Comparison of ENCODE assay signal across 15 mouse cellular contexts in genomic region chr10:40857599-40857998, GRCm38 (mm10). TPM values are rescaled to one million over a fixed set of nuclear protein-coding genes. Genes with fewer than 3 reads are reported as not detected.
A peak's percentile ranks its signal among the peaks of the same experiment; 100 is the strongest.
DNase-seq lines count a peak whose midpoint lies in the region; ATAC-seq and TF ChIP-seq lines count a peak whose summit lies in the region.
"Had no signal": no experiment of that assay in that cellular context is flagged by ENCODE, and none has a peak within 500 bp of the region (broad histone marks: within the 10 kb centered on the region; RNA-seq: fewer than 3 reads in every experiment).

No protein-coding gene starts in this region.

- H3K27me3 ChIP-seq in heart, postnatal 0 days (ENCODE audit: control insufficient read depth, insufficient read depth, low read length), result no peaks in the 10 kb centered on the region
- no peaks in the 10 kb centered on the region for H3K27me3 ChIP-seq in midbrain, postnatal 0 days (ENCODE audit: insufficient read depth, low read length)
- H3K27me3 ChIP-seq in midbrain, embryonic 13.5 days, result no peaks in the 10 kb centered on the region

- H3K4me2 ChIP-seq in heart, postnatal 0 days (ENCODE audit: low read depth, low read length), result peak overlapping the region; percentile 28
- no peak overlapping the region for H3K4me2 ChIP-seq in midbrain, postnatal 0 days (ENCODE audit: low read depth, low read length, poor library complexity, severe bottlenecking)
- H3K4me2 ChIP-seq in midbrain, embryonic 13.5 days (replicated peaks), result no peak overlapping the region
- H3K4me2 ChIP-seq: hindbrain, embryonic 14.5 days had no signal

- peak; percentile 60; the same call in 1 of the 2 replicates for ATAC-seq in heart, postnatal 0 days (ENCODE audit: insufficient read depth, low read depth)
- ATAC-seq in midbrain, postnatal 0 days (ENCODE audit: low FRiP score), result no peak
- no peak for ATAC-seq in midbrain, embryonic 13.5 days

- 0 out of 2 replicates have a peak overlapping the region, but pooled peaks have one; percentile 15 for H3K27ac ChIP-seq in heart, postnatal 0 days (ENCODE audit: low read depth)
- H3K27ac ChIP-seq in midbrain, postnatal 0 days (ENCODE audit: low read depth, low read length), result no peak overlapping the region
- no peak overlapping the region for H3K27ac ChIP-seq in midbrain, embryonic 13.5 days
- H3K27ac ChIP-seq: hindbrain, embryonic 14.5 days; macrophage had no signal

- no peaks in the 10 kb centered on the region for H3K9me3 ChIP-seq in heart, postnatal 0 days (replicated peaks; ENCODE audit: control insufficient read depth, low read length)
- no peaks in the 10 kb centered on the region for H3K9me3 ChIP-seq in midbrain, postnatal 0 days (ENCODE audit: low read length)
- H3K9me3 ChIP-seq in midbrain, embryonic 13.5 days, result no peaks in the 10 kb centered on the region

- H3K4me3 ChIP-seq in heart, postnatal 0 days (ENCODE audit: low read depth, low read length), result no peak overlapping the region
- H3K4me3 ChIP-seq in midbrain, postnatal 0 days (ENCODE audit: low read depth, low read length), result no peak overlapping the region
- no peak overlapping the region for H3K4me3 ChIP-seq in midbrain, embryonic 13.5 days (replicated peaks)

- 0 out of 2 replicates have a peak, but pooled peaks cover 4% of the 10 kb centered on the region for H3K4me1 ChIP-seq in heart, postnatal 0 days (ENCODE audit: control insufficient read depth, insufficient read depth)
- H3K4me1 ChIP-seq in midbrain, postnatal 0 days (ENCODE audit: insufficient read depth, low read length), result no peaks in the 10 kb centered on the region
- 0 out of 2 replicates have a peak, but pooled peaks cover 2% of the 10 kb centered on the region for H3K4me1 ChIP-seq in midbrain, embryonic 13.5 days (replicated peaks)

- H3K9ac ChIP-seq in heart, postnatal 0 days (replicated peaks; ENCODE audit: low read depth, low read length), result no peak overlapping the region
- H3K9ac ChIP-seq in midbrain, postnatal 0 days (replicated peaks; ENCODE audit: low read length, poor library complexity, severe bottlenecking), result no peak overlapping the region
- H3K9ac ChIP-seq in midbrain, embryonic 13.5 days (replicated peaks), result no peak overlapping the region
- H3K9ac ChIP-seq: hindbrain, embryonic 14.5 days had no signal

- WGBS in heart, postnatal 0 days, result 28% methylated on average over 8 of the region's 8 CpGs
- 58% methylated on average over 8 of the region's 8 CpGs for WGBS in midbrain, postnatal 0 days
- 80% methylated on average over 8 of the region's 8 CpGs for WGBS in midbrain, embryonic 13.5 days

- DNase-seq in heart, postnatal 0 days (ENCODE audit: low spot score), result peak; percentile 53
- DNase-seq in heart, adult 9 months (ENCODE audit: low spot score in 2 of 2), result no peak
- DNase-seq in midbrain, postnatal 0 days (ENCODE audit: low spot score), result peak; percentile 61
- DNase-seq in cerebellum, adult 11-12 months, result peak; percentile 79
- DNase-seq in cerebellum, postnatal 25 days, result peak; percentile 84 to 91
- no peak for DNase-seq in c-Kit-positive CD71-positive TER-119-positive erythroid progenitor cells, embryonic 14.5 days (ENCODE audit: low spot score)
- DNase-seq in gastrocnemius, adult 18-20 months (ENCODE audit: low spot score), result no peak
- DNase-seq: kidney, adult 2 months; layer of hippocampus, postnatal 36 days; right cerebral cortex, postnatal 25 days had no signal

- TF ChIP-seq CTCF in heart, postnatal 0 days (IDR thresholded peaks at IDR 0.05; ENCODE audit: low read depth), result no peak
- TF ChIP-seq CTCF in midbrain, postnatal 0 days (IDR thresholded peaks at IDR 0.05), result no peak

- no peaks in the 10 kb centered on the region for H3K36me3 ChIP-seq in heart, postnatal 0 days (replicated peaks; ENCODE audit: control insufficient read depth, insufficient read depth, low read length)
- no peaks in the 10 kb centered on the region for H3K36me3 ChIP-seq in midbrain, postnatal 0 days (ENCODE audit: insufficient read depth, low read length)
- peaks cover 3% of the 10 kb centered on the region; the same call in 1 of the 2 replicates for H3K36me3 ChIP-seq in midbrain, embryonic 13.5 days

- no peak for TF ChIP-seq EP300 in heart, postnatal 0 days (IDR thresholded peaks at IDR 0.05; ENCODE audit: low read depth)

RNA-seq across cellular contexts. Expression of gene Cdc40, which starts 25.5 kb away (rescaled TPM):
- total RNA-seq in heart, postnatal 0 days (2014; rRNA removed; ENCODE audit: low replicate concordance), result 17.6 and 19.0 TPM in 2 replicates
- polyA plus RNA-seq in heart, postnatal 0 days (2015; fragmentation: Nextera tagmentation; extraction: Ambion mirVana), result 17.1 and 18.0 TPM in 2 replicates
- 19.8 and 20.0 TPM in 2 replicates for total RNA-seq in midbrain, postnatal 0 days (2014; rRNA removed)
- polyA plus RNA-seq in midbrain, postnatal 0 days (2015; fragmentation: Nextera tagmentation; extraction: Ambion mirVana), result 12.7 and 13.7 TPM in 2 replicates
- 30.2 and 30.5 TPM in 2 replicates for polyA plus RNA-seq in midbrain, embryonic 13.5 days (2015; fragmentation: Nextera tagmentation; extraction: Ambion mirVana)
- 1 to 10 TPM; 6.5 to 7.4 TPM for total RNA-seq in gastrocnemius, adult 18-20 months (2021)

RNA-seq across cellular contexts. Expression of gene Wasf1, which starts 25.7 kb away (rescaled TPM):
- 0.66 and 1.8 TPM in 2 replicates for total RNA-seq in heart, postnatal 0 days (2014; rRNA removed; ENCODE audit: low replicate concordance)
- polyA plus RNA-seq in heart, postnatal 0 days (2015; fragmentation: Nextera tagmentation; extraction: Ambion mirVana), result 4.6 and 4.9 TPM in 2 replicates
- 28.4 and 30.4 TPM in 2 replicates for total RNA-seq in midbrain, postnatal 0 days (2014; rRNA removed)
- polyA plus RNA-seq in midbrain, postnatal 0 days (2015; fragmentation: Nextera tagmentation; extraction: Ambion mirVana), result 150 and 155 TPM in 2 replicates
- 93.7 and 97.1 TPM in 2 replicates for polyA plus RNA-seq in midbrain, embryonic 13.5 days (2015; fragmentation: Nextera tagmentation; extraction: Ambion mirVana)
- under 1 TPM; 0.11 to 0.24 TPM for total RNA-seq in gastrocnemius, adult 18-20 months (2021)
- total RNA-seq: granulocyte monocyte progenitor cell, adult 5-6 weeks; monocyte, adult 5-6 weeks had no signal
- polyA plus RNA-seq: macrophage had no signal

Comparison
In these comparisons a context has a peak if more than half of its experiments do, and no peak if none do; other contexts are left out.
1. DNase-seq: peak in heart, postnatal 0 days (single experiment), midbrain, postnatal 0 days (single experiment), cerebellum, adult 11-12 months (single experiment) and cerebellum, postnatal 25 days (2 of 2); none in heart, adult 9 months (0 of 2), c-Kit-positive CD71-positive TER-119-positive erythroid progenitor cells, embryonic 14.5 days (single experiment) and gastrocnemius, adult 18-20 months (single experiment).
2. RNA of gene Wasf1, which starts 25.7 kb away (total RNA-seq): 28.4 to 30.4 TPM in midbrain, postnatal 0 days; 0.66 to 1.8 TPM in heart, postnatal 0 days and 0.11 to 0.24 TPM in gastrocnemius, adult 18-20 months; every median in the first group is over 10 times any median in the second.